Mouse (Mus musculus): Measurements from ENCODE around the gene Wdr93. TPM values are rescaled to one million over a fixed set of nuclear protein-coding genes. Genes with fewer than 3 reads are reported as not detected.

Gene Wdr93
- polyA plus RNA-seq, 1 experiment from 2014 or later = 1.3 TPM

DNA sequence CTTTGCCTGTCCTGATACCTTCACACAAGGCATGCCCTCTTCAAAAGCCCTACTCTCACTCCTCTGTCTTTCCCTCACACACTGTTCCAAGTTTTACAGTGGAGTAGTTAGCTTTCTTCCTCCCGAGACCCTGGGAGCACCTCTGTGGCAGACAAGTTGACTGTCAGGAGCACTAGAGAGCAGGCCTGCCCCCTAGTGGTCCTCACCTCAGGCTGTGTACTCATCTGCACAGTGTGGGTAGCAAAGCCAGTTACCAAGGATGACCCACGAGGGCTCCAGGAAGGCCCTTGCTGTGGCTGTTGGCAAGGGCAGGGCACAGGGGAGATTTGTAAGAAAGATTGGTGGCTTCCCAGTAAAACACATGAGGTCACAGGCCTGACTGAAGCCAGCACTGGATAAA is 15.9 kb upstream of the Wdr93 start:
- Histone ChIP-seq H3K36me3 (ENCODE audit: control insufficient read depth, insufficient read depth, low read length) (no peaks in the 10 kb centered on the region), H3K4me3 (ENCODE audit: low read depth, low read length) (no peak overlapping the region), H3K4me2 (ENCODE audit: low read depth, low read length) (no peak overlapping the region), H3K9me3 (ENCODE audit: control insufficient read depth, low read length) (no peaks in the 10 kb centered on the region), H3K9ac (ENCODE audit: low read depth, low read length) (no peak overlapping the region), H3K4me1 (ENCODE audit: control insufficient read depth, insufficient read depth, low read length) (no peaks in the 10 kb centered on the region), H3K27ac (replicated peaks; ENCODE audit: low read depth, low read length) (no peak overlapping the region), H3K27me3 (replicated peaks; ENCODE audit: control insufficient read depth, insufficient read depth, low read length) (peaks cover 8% of the 10 kb centered on the region; the same call in 1 of the 2 replicates)
- 6% methylated on average over 2 of the region's 2 CpGs for WGBS
- peak; percentile 64 for DNase-seq (ENCODE audit: low spot score)
- ATAC-seq (ENCODE audit: low read depth) = peak; percentile 51; the same call in 1 of the 2 replicates

DNA sequence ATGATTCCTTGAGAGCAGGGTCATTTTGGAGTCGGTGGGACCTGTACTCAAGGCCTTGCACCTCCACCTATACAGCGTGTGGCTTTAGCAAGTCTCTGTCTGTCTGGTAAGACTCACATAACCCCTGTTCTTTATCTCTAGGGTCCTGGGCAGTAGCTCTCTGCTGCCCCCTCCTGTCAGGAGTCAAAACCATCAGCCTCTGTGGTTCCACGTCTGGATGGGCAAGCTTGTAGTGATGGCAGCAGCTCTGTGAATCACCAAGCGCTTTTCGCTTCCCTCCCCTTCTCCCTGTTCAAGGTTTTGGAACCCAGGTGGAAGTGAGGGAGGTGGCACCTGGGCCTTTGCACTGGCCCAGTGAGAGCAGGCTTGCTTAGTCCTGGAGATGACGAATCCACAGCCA is 14.7 kb upstream of the Wdr93 start:
- no peaks in the 10 kb centered on the region for H3K9me3 ChIP-seq (ENCODE audit: control insufficient read depth, low read length)
- ATAC-seq (ENCODE audit: low read depth) (0 out of 2 replicates have a peak, but pooled peaks have one; percentile 34), DNase-seq (ENCODE audit: low spot score) (peak; percentile 26)
- no peak overlapping the region for H3K4me3 ChIP-seq (ENCODE audit: low read depth, low read length)
- no peaks in the 10 kb centered on the region for H3K36me3 ChIP-seq (ENCODE audit: control insufficient read depth, insufficient read depth, low read length)
- no peaks in the 10 kb centered on the region for H3K4me1 ChIP-seq (ENCODE audit: control insufficient read depth, insufficient read depth, low read length)
- WGBS = 38% methylated on average over 6 of the region's 6 CpGs
- no peak overlapping the region for H3K9ac ChIP-seq (ENCODE audit: low read depth, low read length)
- H3K27ac ChIP-seq (replicated peaks; ENCODE audit: low read depth, low read length) = no peak overlapping the region
- no peaks in the 10 kb centered on the region for H3K27me3 ChIP-seq (replicated peaks; ENCODE audit: control insufficient read depth, insufficient read depth, low read length)
- no peak overlapping the region for H3K4me2 ChIP-seq (ENCODE audit: low read depth, low read length)

DNA sequence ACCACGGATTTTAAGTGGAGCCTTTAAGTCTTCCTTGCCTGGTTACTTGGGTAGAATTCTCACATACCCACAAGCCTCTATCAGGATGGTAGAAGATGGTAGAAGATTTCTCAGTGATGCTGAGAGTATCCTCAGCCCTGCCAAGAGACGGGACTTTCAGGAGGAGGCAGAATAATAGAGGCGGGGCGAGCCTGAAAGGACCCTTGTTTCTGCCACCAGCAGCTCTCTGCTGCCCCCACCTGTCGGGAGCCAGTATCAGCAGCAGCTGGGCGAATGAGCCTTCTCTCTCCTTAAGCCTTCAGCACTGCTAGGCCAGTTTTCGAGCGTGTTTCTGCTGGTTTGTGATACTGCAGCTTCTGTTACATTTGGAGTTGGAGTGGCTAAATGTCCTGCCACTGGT is 13.8 kb upstream of the Wdr93 start:
- no peak for ATAC-seq (ENCODE audit: low read depth)
- Histone ChIP-seq H3K36me3 (ENCODE audit: control insufficient read depth, insufficient read depth, low read length) (no peaks in the 10 kb centered on the region), H3K9me3 (ENCODE audit: control insufficient read depth, low read length) (no peaks in the 10 kb centered on the region), H3K27me3 (replicated peaks; ENCODE audit: control insufficient read depth, insufficient read depth, low read length) (no peaks in the 10 kb centered on the region), H3K4me2 (ENCODE audit: low read depth, low read length) (no peak overlapping the region), H3K9ac (ENCODE audit: low read depth, low read length) (no peak overlapping the region), H3K4me1 (ENCODE audit: control insufficient read depth, insufficient read depth, low read length) (no peaks in the 10 kb centered on the region), H3K4me3 (ENCODE audit: low read depth, low read length) (no peak overlapping the region), H3K27ac (replicated peaks; ENCODE audit: low read depth, low read length) (no peak overlapping the region)
- DNase-seq (ENCODE audit: low spot score) = peak; percentile 74
- 7% methylated on average over 8 of the region's 8 CpGs for WGBS

DNA sequence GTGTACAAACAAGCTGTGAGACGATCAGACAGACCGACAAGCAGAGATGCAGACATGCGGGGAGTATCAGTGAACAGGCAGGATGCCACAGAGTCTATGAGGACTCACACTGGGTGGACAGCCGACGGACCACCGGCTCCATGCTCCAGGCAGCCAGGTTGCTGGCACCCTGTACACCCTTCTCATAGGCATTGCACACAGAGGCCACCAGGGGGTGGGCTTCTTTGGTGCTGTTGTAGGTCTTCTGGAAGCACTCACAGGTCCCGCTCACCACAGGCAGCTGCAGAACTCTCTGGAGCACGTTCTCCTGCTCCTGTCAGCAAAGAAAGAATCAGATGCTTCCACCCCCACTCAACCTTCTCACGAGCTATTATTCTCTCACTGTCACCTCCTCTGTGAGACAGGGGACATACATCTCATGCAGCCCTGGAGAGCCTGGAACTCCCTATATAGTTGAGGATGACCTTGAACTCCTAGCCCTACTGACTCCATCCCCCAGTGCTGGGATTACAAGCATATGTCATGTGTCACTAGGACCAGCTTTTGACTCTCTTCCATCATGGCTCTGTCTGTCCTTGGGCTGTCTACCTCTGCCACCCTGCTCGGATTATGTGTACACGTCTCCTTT is 13.1 kb upstream of the Wdr93 start:
- DNase-seq (ENCODE audit: low spot score) (no peak), ATAC-seq (ENCODE audit: low read depth) (peak; percentile 41; the same call in 1 of the 2 replicates)
- Histone ChIP-seq H3K4me3 (ENCODE audit: low read depth, low read length) (no peak overlapping the region), H3K27ac (replicated peaks; ENCODE audit: low read depth, low read length) (no peak overlapping the region), H3K27me3 (replicated peaks; ENCODE audit: control insufficient read depth, insufficient read depth, low read length) (no peaks in the 10 kb centered on the region), H3K36me3 (ENCODE audit: control insufficient read depth, insufficient read depth, low read length) (no peaks in the 10 kb centered on the region), H3K4me1 (ENCODE audit: control insufficient read depth, insufficient read depth, low read length) (no peaks in the 10 kb centered on the region), H3K9me3 (ENCODE audit: control insufficient read depth, low read length) (no peaks in the 10 kb centered on the region), H3K9ac (ENCODE audit: low read depth, low read length) (no peak overlapping the region), H3K4me2 (ENCODE audit: low read depth, low read length) (no peak overlapping the region)
- WGBS = 55% methylated on average over 11 of the region's 11 CpGs

DNA sequence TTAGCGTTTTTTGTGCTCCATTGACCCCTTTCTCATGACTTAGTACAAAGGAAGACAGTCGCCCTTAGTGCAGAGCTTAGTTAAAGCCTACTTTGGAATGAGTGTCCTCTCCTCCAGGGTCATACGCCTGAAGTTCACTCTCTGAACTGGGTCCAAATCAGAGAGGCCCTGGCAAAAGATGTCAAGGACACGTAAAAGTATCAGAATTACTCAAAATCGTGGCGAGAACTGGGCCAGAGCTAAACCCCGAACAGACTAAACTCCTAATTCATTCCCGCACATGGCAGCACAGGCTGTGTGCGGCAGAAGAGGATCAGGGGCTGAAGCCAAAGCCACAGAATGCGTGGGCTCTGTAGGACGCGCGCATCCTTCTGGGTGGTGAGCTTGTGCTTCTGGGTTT is 11.5 kb upstream of the Wdr93 start:
- no peak for ATAC-seq (ENCODE audit: low read depth)
- no peaks in the 10 kb centered on the region for H3K27me3 ChIP-seq (replicated peaks; ENCODE audit: control insufficient read depth, insufficient read depth, low read length)
- no peaks in the 10 kb centered on the region for H3K9me3 ChIP-seq (ENCODE audit: control insufficient read depth, low read length)
- DNase-seq (ENCODE audit: low spot score) = no peak
- H3K4me3 ChIP-seq (ENCODE audit: low read depth, low read length) = no peak overlapping the region
- 0 out of 2 replicates have a peak, but pooled peaks cover 2% of the 10 kb centered on the region for H3K36me3 ChIP-seq (ENCODE audit: control insufficient read depth, insufficient read depth, low read length)
- WGBS = 75% methylated on average over 13 of the region's 13 CpGs
- no peak overlapping the region for H3K4me2 ChIP-seq (ENCODE audit: low read depth, low read length)
- H3K27ac ChIP-seq (replicated peaks; ENCODE audit: low read depth, low read length) = no peak overlapping the region
- no peaks in the 10 kb centered on the region for H3K4me1 ChIP-seq (ENCODE audit: control insufficient read depth, insufficient read depth, low read length)
- H3K9ac ChIP-seq (ENCODE audit: low read depth, low read length) = no peak overlapping the region

DNA sequence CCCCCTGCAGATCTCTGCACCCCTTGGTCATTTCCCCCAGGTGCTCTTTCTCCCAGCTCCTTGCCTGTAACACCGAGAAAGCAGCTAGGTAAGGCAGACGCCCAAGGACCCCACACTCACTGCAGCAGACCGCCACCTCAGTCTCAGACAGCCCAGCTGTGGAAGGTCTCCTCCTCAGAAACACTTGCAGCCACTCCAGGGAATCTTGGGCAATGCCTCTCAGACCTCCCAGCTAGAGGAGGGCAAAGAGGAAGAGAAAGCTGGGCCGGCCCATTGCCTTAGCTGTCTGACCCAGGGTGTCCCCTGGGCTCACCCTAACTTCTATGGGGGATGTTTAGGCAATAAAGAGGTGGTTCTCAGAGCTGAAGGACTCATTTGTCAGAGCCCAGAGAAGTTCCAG is 10.3 kb upstream of the Wdr93 start, which contains the start of gene Plin1:
Plin1 (minus strand) TSS at position 282 of the 400 bp plus-strand sequence.
- H3K4me3 ChIP-seq (ENCODE audit: low read depth, low read length) = no peak within 1 kb of the TSS
- ATAC-seq (ENCODE audit: low read depth) (no peak), DNase-seq (ENCODE audit: low spot score) (no peak)
- no peak within 1 kb of the TSS for H3K4me2 ChIP-seq (ENCODE audit: low read depth, low read length)
- H3K27ac ChIP-seq (replicated peaks; ENCODE audit: low read depth, low read length) = no peak within 1 kb of the TSS
- H3K9ac ChIP-seq (ENCODE audit: low read depth, low read length) = no peak within 1 kb of the TSS
- WGBS = 55% methylated on average over 4 of the region's 4 CpGs
- no peaks in the 10 kb centered on the region for H3K27me3 ChIP-seq (replicated peaks; ENCODE audit: control insufficient read depth, insufficient read depth, low read length)
- no peaks in the 10 kb centered on the region for H3K4me1 ChIP-seq (ENCODE audit: control insufficient read depth, insufficient read depth, low read length)
- H3K36me3 ChIP-seq (ENCODE audit: control insufficient read depth, insufficient read depth, low read length) = peaks cover 10% of the 10 kb centered on the region; the same call in 1 of the 2 replicates
- H3K9me3 ChIP-seq (ENCODE audit: control insufficient read depth, low read length) = no peaks in the 10 kb centered on the region

DNA sequence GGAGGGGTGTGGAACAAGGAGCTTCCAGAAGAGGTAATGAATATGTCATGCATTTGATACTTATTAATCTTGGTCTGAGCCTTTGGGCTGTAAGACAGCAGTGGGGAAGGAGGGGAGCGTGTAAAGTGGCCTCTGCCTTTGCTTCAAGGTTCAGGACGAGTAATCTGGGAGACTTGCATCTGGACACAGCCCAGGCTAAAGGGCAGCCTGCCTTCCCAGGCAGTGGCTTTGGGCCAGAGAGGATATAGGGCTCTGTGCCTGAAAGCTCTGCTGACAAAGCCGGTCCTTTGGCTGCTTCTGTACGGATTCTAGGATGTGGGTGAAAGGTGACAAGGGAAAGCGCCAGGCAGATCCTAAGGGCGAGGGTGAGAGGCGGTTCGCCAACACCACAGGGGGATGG is 8.4 kb upstream of the Wdr93 start:
- peaks cover 10% of the 10 kb centered on the region; the same call in 1 of the 2 replicates for H3K36me3 ChIP-seq (ENCODE audit: control insufficient read depth, insufficient read depth, low read length)
- no peak overlapping the region for H3K4me3 ChIP-seq (ENCODE audit: low read depth, low read length)
- H3K27ac ChIP-seq (replicated peaks; ENCODE audit: low read depth, low read length) = no peak overlapping the region
- DNase-seq (ENCODE audit: low spot score) (no peak), ATAC-seq (ENCODE audit: low read depth) (no peak)
- H3K4me1 ChIP-seq (ENCODE audit: control insufficient read depth, insufficient read depth, low read length) = no peaks in the 10 kb centered on the region
- WGBS = 84% methylated on average over 8 of the region's 8 CpGs
- no peaks in the 10 kb centered on the region for H3K27me3 ChIP-seq (replicated peaks; ENCODE audit: control insufficient read depth, insufficient read depth, low read length)
- H3K4me2 ChIP-seq (ENCODE audit: low read depth, low read length) = no peak overlapping the region
- H3K9ac ChIP-seq (ENCODE audit: low read depth, low read length) = no peak overlapping the region
- H3K9me3 ChIP-seq (ENCODE audit: control insufficient read depth, low read length) = no peaks in the 10 kb centered on the region

DNA sequence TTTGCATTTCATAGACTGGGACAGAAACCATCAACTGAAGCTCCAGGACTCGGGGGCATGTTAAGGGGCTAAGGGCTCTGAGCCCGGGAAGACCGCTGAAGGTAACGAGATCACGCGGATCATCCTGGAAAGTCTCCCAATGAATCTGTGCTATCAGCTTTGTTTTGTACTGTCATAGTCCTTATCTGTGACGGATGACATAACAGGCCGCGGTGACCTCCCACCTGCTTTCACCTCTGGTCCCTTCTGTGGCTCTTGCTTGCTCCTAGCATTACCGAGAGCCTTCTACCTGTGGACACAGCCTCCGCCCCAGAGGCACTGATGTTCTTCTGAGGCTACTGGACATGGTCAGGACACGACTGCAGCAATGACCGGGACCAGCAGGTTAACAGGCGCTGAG is 6.5 kb upstream of the Wdr93 start:
- DNase-seq (ENCODE audit: low spot score) = no peak
- no peak overlapping the region for H3K4me2 ChIP-seq (ENCODE audit: low read depth, low read length)
- peaks cover 10% of the 10 kb centered on the region; the same call in 1 of the 2 replicates for H3K36me3 ChIP-seq (ENCODE audit: control insufficient read depth, insufficient read depth, low read length)
- H3K4me1 ChIP-seq (ENCODE audit: control insufficient read depth, insufficient read depth, low read length) = no peaks in the 10 kb centered on the region
- H3K9me3 ChIP-seq (ENCODE audit: control insufficient read depth, low read length) = no peaks in the 10 kb centered on the region
- no peak overlapping the region for H3K4me3 ChIP-seq (ENCODE audit: low read depth, low read length)
- ATAC-seq (ENCODE audit: low read depth) = no peak
- no peak overlapping the region for H3K27ac ChIP-seq (replicated peaks; ENCODE audit: low read depth, low read length)
- no peak overlapping the region for H3K9ac ChIP-seq (ENCODE audit: low read depth, low read length)
- 92% methylated on average over 14 of the region's 14 CpGs for WGBS
- no peaks in the 10 kb centered on the region for H3K27me3 ChIP-seq (replicated peaks; ENCODE audit: control insufficient read depth, insufficient read depth, low read length)

DNA sequence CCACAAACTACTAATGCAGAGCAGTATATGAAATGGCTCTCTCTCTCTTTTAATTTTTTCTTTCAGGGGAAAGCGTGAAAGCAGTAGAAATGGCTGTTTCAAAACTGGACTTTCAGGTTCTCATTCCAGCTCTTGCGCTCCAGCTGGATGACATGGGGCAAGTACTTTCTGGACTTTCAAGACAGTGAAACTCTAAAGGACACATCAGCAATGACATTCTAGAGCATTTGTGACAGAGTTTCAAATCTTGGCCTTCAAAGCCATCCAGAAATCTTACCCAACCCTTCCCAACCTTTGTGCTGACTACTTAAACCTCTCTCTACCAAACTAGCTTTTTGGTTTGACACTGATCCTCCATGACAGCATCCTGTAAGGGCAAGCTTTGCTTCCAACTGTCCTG is 4.0 kb upstream of the Wdr93 start:
- H3K4me3 ChIP-seq (ENCODE audit: low read depth, low read length) = no peak overlapping the region
- WGBS = 83% methylated on average over 2 of the region's 2 CpGs
- no peak overlapping the region for H3K27ac ChIP-seq (replicated peaks; ENCODE audit: low read depth, low read length)
- peaks cover 10% of the 10 kb centered on the region; the same call in 1 of the 2 replicates for H3K36me3 ChIP-seq (ENCODE audit: control insufficient read depth, insufficient read depth, low read length)
- no peak overlapping the region for H3K4me2 ChIP-seq (ENCODE audit: low read depth, low read length)
- H3K9me3 ChIP-seq (ENCODE audit: control insufficient read depth, low read length) = no peaks in the 10 kb centered on the region
- no peaks in the 10 kb centered on the region for H3K4me1 ChIP-seq (ENCODE audit: control insufficient read depth, insufficient read depth, low read length)
- H3K9ac ChIP-seq (ENCODE audit: low read depth, low read length) = no peak overlapping the region
- DNase-seq (ENCODE audit: low spot score) = no peak
- no peaks in the 10 kb centered on the region for H3K27me3 ChIP-seq (replicated peaks; ENCODE audit: control insufficient read depth, insufficient read depth, low read length)
- no peak for ATAC-seq (ENCODE audit: low read depth)

Data from embryonic facial prominence, embryonic 14.5 days (tissue).